Mouse (Mus musculus): ENCODE results near the gene Chmp5.

DNA sequence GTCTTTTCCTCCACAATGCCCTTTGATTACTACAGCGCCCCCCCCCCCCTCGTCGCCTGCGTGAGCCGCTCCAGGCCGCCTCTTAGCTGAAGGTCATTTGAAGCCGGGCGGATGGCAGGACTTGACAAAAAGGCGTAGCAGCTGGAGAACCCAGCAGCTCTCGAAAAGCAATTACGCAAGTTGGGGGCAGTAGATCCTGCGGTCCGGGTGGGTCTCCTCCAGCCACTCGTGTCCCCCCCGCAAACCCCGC lies 22.3 kb downstream of the Chmp5 start:
- TF ChIP-seq CTCF (IDR thresholded peaks at IDR 0.05; ENCODE audit: low read depth) (no peak), EP300 (IDR thresholded peaks at IDR 0.05; ENCODE audit: low read depth) (no peak; the same call in 1 of the 2 replicates)
